ENCODE assay signal across 8 mouse cellular contexts in the genomic region with DNA sequence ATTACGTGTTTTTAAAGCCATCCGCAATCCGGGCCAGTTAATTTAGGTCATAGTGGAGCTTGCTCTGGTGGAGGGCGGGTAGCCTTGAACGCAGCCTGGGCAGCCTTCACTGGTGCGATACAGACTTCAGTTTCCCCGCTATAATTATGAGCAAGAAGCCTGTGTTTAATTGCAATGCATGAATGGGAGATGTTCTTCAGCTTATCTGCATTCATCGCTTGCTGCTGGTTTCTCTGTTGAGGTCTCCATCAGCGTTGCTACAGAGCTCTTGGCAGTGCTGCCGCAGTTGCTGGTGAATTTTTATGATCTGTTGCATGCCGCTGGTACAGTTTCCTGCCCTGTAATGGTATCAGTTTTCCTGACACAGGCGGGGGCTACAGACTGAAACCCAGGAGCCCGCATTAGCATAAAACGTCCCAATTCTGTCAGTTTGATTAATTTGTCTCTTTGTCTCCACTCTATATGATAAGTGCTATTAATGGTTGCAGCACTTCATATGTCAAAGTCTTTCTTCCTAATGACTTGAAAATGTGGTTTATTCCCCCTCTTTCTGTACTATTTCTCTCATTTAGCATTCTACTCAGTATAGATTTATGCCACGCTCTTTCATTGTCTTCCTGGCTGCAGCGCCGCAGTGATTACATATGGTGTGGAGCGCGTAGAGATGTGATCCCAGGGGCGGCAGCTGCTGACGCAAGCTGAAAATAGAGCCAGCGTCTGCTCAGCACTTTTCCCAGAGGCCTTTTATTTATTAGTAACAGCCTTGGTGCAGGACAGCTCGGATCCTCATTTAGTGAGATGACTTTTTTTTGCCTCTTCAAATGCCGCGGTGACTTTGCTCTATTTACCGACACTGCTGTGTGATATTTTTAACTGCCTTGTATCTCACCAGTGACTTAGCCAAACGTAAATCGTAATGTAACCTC.
DNase-seq lines count a peak whose midpoint lies in the region; ATAC-seq lines count a peak whose summit lies in the region.

No protein-coding gene starts in this region.

- H3K9ac ChIP-seq in embryonic facial prominence, embryonic 15.5 days: no peak overlapping the region; the same call in 1 of the 2 replicates
- H3K9ac ChIP-seq in heart, embryonic 15.5 days: no peak overlapping the region
- no peak overlapping the region for H3K9ac ChIP-seq in liver, embryonic 13.5 days

- WGBS in embryonic facial prominence, embryonic 15.5 days: 18% methylated on average over 28 of the region's 28 CpGs
- WGBS in heart, embryonic 15.5 days: 29% methylated on average over 28 of the region's 28 CpGs
- 56% methylated on average over 28 of the region's 28 CpGs for WGBS in liver, embryonic 13.5 days (ENCODE audit: insufficient replicate concordance)

- H3K4me2 ChIP-seq in embryonic facial prominence, embryonic 15.5 days (replicated peaks): peak overlapping the region; percentile 45
- H3K4me2 ChIP-seq in heart, embryonic 15.5 days: peak overlapping the region; percentile 57
- H3K4me2 ChIP-seq in liver, embryonic 13.5 days: peak overlapping the region; percentile 23

- H3K27ac ChIP-seq in embryonic facial prominence, embryonic 15.5 days (replicated peaks): peak overlapping the region; percentile 49; the same call in 1 of the 2 replicates
- peak overlapping the region; percentile 43 for H3K27ac ChIP-seq in heart, embryonic 15.5 days
- no peak overlapping the region for H3K27ac ChIP-seq in liver, embryonic 13.5 days

- H3K27me3 ChIP-seq in embryonic facial prominence, embryonic 15.5 days: no peaks in the 10 kb centered on the region
- no peaks in the 10 kb centered on the region for H3K27me3 ChIP-seq in heart, embryonic 15.5 days
- no peaks in the 10 kb centered on the region for H3K27me3 ChIP-seq in liver, embryonic 13.5 days

- no peaks in the 10 kb centered on the region for H3K9me3 ChIP-seq in embryonic facial prominence, embryonic 15.5 days (replicated peaks)
- H3K9me3 ChIP-seq in heart, embryonic 15.5 days (replicated peaks): no peaks in the 10 kb centered on the region
- no peaks in the 10 kb centered on the region for H3K9me3 ChIP-seq in liver, embryonic 13.5 days (replicated peaks)

- no peaks in the 10 kb centered on the region for H3K36me3 ChIP-seq in embryonic facial prominence, embryonic 15.5 days
- no peaks in the 10 kb centered on the region for H3K36me3 ChIP-seq in heart, embryonic 15.5 days
- no peaks in the 10 kb centered on the region for H3K36me3 ChIP-seq in liver, embryonic 13.5 days

- peaks cover 30% of the 10 kb centered on the region for H3K4me1 ChIP-seq in embryonic facial prominence, embryonic 15.5 days
- H3K4me1 ChIP-seq in heart, embryonic 15.5 days (replicated peaks): peaks cover 23% of the 10 kb centered on the region
- peaks cover 4% of the 10 kb centered on the region; the same call in 1 of the 2 replicates for H3K4me1 ChIP-seq in liver, embryonic 13.5 days (replicated peaks)

- peak; percentile 48 for DNase-seq in layer of hippocampus, adult 11-12 months (ENCODE audit: low spot score)
- no peak for DNase-seq in layer of hippocampus, adult 9-10 months (ENCODE audit: low spot score)
- peak; percentile 75 for DNase-seq in kidney, postnatal 10 days
- no peak for DNase-seq in liver, embryonic 13.5 days
- peak; percentile 66 to 79 for DNase-seq in right cerebral cortex, postnatal 10 days (ENCODE audit: low spot score in 2 of 2)
- no peak for DNase-seq in c-Kit-positive CD71-positive TER-119-positive erythroid progenitor cells, embryonic 14.5 days (ENCODE audit: low spot score)

- H3K4me3 ChIP-seq in embryonic facial prominence, embryonic 15.5 days (replicated peaks): peak overlapping the region; percentile 24
- peak overlapping the region; percentile 21 for H3K4me3 ChIP-seq in heart, embryonic 15.5 days
- no peak overlapping the region for H3K4me3 ChIP-seq in liver, embryonic 13.5 days (replicated peaks)

- peak; percentile 76; the same call in 1 of the 2 replicates for ATAC-seq in embryonic facial prominence, embryonic 15.5 days (ENCODE audit: insufficient number of reproducible peaks, low FRiP score, low TSS enrichment, low read depth)
- ATAC-seq in heart, embryonic 15.5 days (replicated peaks; ENCODE audit: insufficient number of reproducible peaks, insufficient read depth, low FRiP score, low read depth): peak; percentile 63; the same call in 1 of the 2 replicates
- no peak for ATAC-seq in liver, embryonic 13.5 days (ENCODE audit: low read depth)

Comparison
In these comparisons a context has a peak if more than half of its experiments do, and no peak if none do; other contexts are left out.
1. DNase-seq: peak in layer of hippocampus, adult 11-12 months (single experiment), kidney, postnatal 10 days (single experiment) and right cerebral cortex, postnatal 10 days (2 of 2); none in layer of hippocampus, adult 9-10 months (single experiment), liver, embryonic 13.5 days (single experiment) and c-Kit-positive CD71-positive TER-119-positive erythroid progenitor cells, embryonic 14.5 days (single experiment).
2. Peak in every context shown above with its lines, with median percentiles within 50 percentile points of each other: H3K4me2 ChIP-seq.